Mouse (Mus musculus) megakaryocyte, embryonic 14.5 days (primary cell): ENCODE data around the gene Rapgef5.

Source experiments
- FLI1 ChIP-seq: IDR thresholded peaks from 2 replicates; pipeline ENCODE4 v1.6.1; 2012; ENCODE audit warnings: low read length, inconsistent platforms, mixed read lengths
- GATA1 ChIP-seq: IDR thresholded peaks from 3 replicates; pipeline ENCODE4 v1.6.1; 2012; ENCODE audit warnings: mixed read lengths, low read length, inconsistent platforms, borderline replicate concordance

DNA sequence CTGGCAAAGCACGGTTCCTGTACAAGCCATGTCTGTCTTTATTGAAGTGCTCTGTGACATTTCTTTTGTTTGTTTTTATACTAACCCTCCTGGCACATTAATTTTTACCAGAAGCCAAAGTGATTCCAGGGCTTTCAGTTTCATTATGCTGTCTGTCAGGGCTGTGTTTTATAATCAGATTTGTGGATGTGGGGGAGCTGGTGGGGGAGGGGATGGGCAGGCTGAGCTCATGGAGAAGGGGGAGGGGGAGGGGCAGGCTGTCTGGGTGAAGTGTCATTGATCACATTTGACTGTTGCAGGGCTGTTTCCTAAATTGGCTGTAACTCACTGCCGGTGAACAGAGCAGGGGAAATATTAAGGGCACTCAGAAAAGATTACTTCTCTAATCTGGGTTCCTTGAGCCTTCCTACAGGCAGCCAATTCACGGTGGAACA lies 211.9 kb downstream of the Rapgef5 start:
- TF ChIP-seq GATA1 = no peak
- TF ChIP-seq FLI1 = no peak
